Mouse (Mus musculus) liver, embryonic 16.5 days (tissue): ENCODE results near the gene Prss22. TPM values are rescaled to one million over a fixed set of nuclear protein-coding genes. Genes with fewer than 3 reads are reported as not detected.

Experiments
- ATAC-seq: fragments of 200-750 bp; cut with Nextera tagmentation; 2 replicates; pipeline ENCODE4 v1.8.0; 2017; ENCODE audit warnings: low read depth, mild to moderate bottlenecking, moderate number of reproducible peaks, moderate library complexity
- H3K27ac ChIP-seq: fragments of 300-500 bp; sonication (generic); 2 replicates; pipeline ENCODE4 v1.5.1; 2014; ENCODE audit warnings: mild to moderate bottlenecking, low read length
- H3K27me3 ChIP-seq: fragments of 300-500 bp; sonication (generic); 2 replicates; pipeline ENCODE4 v1.6.1; 2014; ENCODE audit warnings: low read depth, low read length, mixed read lengths; ENCODE audit not compliant: control insufficient read depth, insufficient read depth
- H3K36me3 ChIP-seq: fragments of 300-500 bp; sonication (generic); 2 replicates; pipeline ENCODE4 v1.6.1; 2014; ENCODE audit warnings: mild to moderate bottlenecking; ENCODE audit not compliant: control insufficient read depth, insufficient read depth
- H3K4me1 ChIP-seq: fragments of 300-500 bp; sonication (generic); 2 replicates; pipeline ENCODE4 v1.6.1; 2014; ENCODE audit warnings: low read depth, low read length, mixed read lengths; ENCODE audit not compliant: control insufficient read depth
- H3K4me2 ChIP-seq: fragments of 300-500 bp; sonication (generic); 2 replicates; pipeline ENCODE4 v1.6.1; 2014; ENCODE audit warnings: low read depth, low read length, mixed read lengths
- H3K4me3 ChIP-seq: fragments of 300-500 bp; sonication (generic); 2 replicates; pipeline ENCODE4 v1.5.1; 2014; ENCODE audit warnings: low read depth, mild to moderate bottlenecking, low read length
- H3K9ac ChIP-seq: fragments of 300-500 bp; sonication (generic); 2 replicates; pipeline ENCODE4 v1.6.1; 2014; ENCODE audit warnings: low read depth, low read length
- H3K9me3 ChIP-seq: fragments of 300-500 bp; sonication (generic); replicated peaks from 2 replicates; pipeline ENCODE4 v1.6.1; 2016; ENCODE audit warnings: low read length; ENCODE audit not compliant: control insufficient read depth
- WGBS: fragments of 180-500 bp; shearing (Covaris S2); extraction: QIAGEN DNeasy Blood & Tissue Kit; methylation state at CpG from one replicate; pipeline ENCODE4 v1.1.7; 2014; ENCODE audit not compliant: insufficient replicate concordance; 5-methylcytosine and 5-hydroxymethylcytosine counted together
- polyA plus RNA-seq: library from polyadenylated mRNA; unstranded; fragments of >200 nt; fragmentation: Nextera tagmentation; extraction: Ambion mirVana; gene quantifications from 2 replicates; pipeline ENCODE4 v1.2.1, GENCODE M21; 2015

Gene Prss22
- polyA plus RNA-seq, 1 experiment from 2014 or later, result not detected

DNA sequence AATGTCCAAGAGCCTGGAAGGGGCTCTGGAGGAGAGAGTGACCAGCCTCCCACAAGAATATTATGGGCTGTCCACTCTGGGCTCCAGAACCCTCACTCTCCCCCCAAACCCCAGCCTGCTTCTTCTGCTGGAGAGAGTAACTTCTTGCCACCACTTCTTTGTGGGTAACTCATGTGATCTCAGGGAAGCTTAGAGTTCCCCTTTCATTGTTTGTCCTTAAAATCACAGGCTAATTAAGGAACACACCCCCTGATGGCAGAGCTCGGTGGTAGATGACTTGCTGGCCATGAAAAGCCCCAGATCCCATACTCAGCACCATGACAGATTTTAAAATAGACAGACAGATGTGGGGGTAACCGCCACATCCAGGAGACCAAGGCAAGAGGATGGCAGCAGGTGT, 9.0 kb upstream of the Prss22 start:
- Histone ChIP-seq H3K9me3 (no peaks in the 10 kb centered on the region), H3K27ac (no peak overlapping the region), H3K9ac (no peak overlapping the region), H3K4me1 (no peaks in the 10 kb centered on the region), H3K36me3 (no peaks in the 10 kb centered on the region), H3K4me2 (no peak overlapping the region), H3K27me3 (no peaks in the 10 kb centered on the region), H3K4me3 (no peak overlapping the region)
- ATAC-seq, result no peak
- 27% methylated on average over 2 of the region's 2 CpGs for WGBS

DNA sequence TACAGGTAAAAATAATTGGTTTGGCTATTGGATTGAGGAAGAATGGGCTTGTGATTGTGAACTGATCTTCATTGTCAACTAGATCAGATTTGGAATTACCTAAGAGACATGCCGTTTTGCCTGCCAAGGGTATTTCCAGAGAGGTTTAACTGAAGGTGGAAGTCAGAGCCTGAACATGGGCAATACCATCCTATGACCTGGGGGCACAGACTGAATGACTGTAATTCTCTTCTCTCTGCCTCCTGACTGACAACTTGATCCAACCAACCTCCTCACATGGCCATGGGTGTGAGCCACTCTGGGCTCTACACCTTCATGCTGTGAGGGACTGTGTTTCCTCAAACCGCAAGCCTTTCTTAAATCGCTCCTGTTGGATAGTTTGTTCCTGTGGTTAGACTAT, 7.1 kb upstream of the Prss22 start:
- Histone ChIP-seq H3K9me3 (no peaks in the 10 kb centered on the region), H3K27ac (no peak overlapping the region), H3K27me3 (no peaks in the 10 kb centered on the region), H3K36me3 (no peaks in the 10 kb centered on the region), H3K4me3 (no peak overlapping the region), H3K4me1 (no peaks in the 10 kb centered on the region), H3K4me2 (no peak overlapping the region), H3K9ac (no peak overlapping the region)
- ATAC-seq, result no peak
- whole genome bisulfite sequencing, result 72% methylated on average over 3 of the region's 3 CpGs

DNA sequence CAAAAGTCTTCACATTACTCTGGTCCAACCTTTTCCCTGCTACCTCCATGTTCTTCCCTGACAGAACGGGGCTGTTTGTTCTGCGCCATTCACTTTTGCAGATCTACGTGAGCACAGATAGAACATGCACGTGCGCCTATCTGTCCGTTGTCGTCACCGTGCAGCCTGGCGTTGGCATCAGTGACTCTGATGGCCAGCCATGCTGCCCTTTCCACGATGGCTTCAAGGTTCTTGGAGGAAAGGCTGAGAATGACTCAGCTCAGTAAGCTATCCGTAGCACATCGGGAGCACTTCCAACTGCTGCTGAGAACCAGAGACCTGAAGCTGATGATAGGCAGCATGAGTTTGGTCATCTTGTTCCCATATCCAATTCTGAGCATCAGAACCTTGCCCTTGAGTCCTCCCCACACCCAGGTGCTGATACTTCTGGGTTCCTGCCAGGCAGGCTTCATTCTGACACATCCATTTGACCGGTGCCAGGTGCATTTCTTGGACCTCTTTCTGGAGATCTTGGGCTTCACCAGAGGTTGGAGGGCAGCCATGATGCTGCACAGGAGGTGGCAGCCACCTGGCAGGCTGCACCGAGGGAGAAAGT, 6.3 kb upstream of the Prss22 start:
- Histone ChIP-seq H3K9me3 (no peaks in the 10 kb centered on the region), H3K4me1 (no peaks in the 10 kb centered on the region), H3K36me3 (no peaks in the 10 kb centered on the region), H3K27me3 (no peaks in the 10 kb centered on the region), H3K9ac (no peak overlapping the region), H3K27ac (no peak overlapping the region), H3K4me2 (no peak overlapping the region), H3K4me3 (no peak overlapping the region)
- WGBS, result 75% methylated on average over 14 of the region's 14 CpGs
- ATAC-seq, result no peak

DNA sequence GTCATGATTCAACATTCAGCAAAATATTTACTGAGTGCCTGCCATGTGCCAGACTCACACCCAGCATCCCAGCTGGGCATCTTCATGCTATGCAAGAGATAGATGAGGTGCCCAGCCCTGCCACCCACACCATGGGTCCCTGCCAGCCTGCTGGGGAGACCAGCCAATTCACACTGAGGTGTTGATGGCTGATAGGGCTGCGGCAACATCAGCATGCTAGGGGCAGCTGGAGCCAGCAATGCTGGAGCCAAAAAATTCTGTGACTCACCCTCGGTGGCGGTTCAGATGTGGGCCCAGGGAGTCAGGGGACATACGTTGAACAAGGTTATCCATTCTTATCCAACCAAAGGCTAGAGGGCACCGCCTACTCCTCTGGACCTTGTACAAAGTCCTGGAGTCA, 2.5 kb upstream of the Prss22 start:
- Histone ChIP-seq H3K27ac (no peak overlapping the region), H3K4me3 (no peak overlapping the region), H3K9me3 (no peaks in the 10 kb centered on the region), H3K4me1 (no peaks in the 10 kb centered on the region), H3K9ac (no peak overlapping the region), H3K4me2 (no peak overlapping the region), H3K27me3 (no peaks in the 10 kb centered on the region), H3K36me3 (no peaks in the 10 kb centered on the region)
- no peak for ATAC-seq
- 31% methylated on average over 5 of the region's 5 CpGs for WGBS

DNA sequence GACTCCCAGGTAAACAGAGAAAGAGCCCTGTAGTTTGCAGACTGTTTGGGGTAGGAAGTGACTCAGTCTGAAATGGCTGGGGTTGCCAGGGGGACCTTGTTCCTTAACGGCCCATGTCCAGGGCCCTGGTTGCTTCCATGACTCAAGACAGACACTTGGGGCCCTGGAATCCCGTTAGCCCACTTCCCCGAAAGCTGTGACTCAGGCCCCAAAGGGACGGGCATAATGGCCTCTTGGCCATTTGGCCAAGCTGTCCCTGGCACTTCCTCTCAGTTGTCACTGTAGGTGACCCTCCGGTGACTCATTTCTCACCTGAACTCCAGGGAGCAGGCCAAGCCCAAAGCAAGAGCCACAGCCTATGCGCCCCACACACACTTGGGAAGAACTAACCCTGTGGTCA, 483 bp upstream of the Prss22 start:
- no peaks in the 10 kb centered on the region for H3K27me3 ChIP-seq
- 45% methylated on average over 6 of the region's 6 CpGs for WGBS
- H3K4me1 ChIP-seq, result no peaks in the 10 kb centered on the region; the same call in 1 of the 2 replicates
- no peaks in the 10 kb centered on the region for H3K36me3 ChIP-seq
- no peak for ATAC-seq
- no peak overlapping the region for H3K4me3 ChIP-seq
- H3K9me3 ChIP-seq, result no peaks in the 10 kb centered on the region
- no peak overlapping the region for H3K9ac ChIP-seq
- no peak overlapping the region for H3K4me2 ChIP-seq
- H3K27ac ChIP-seq, result no peak overlapping the region

DNA sequence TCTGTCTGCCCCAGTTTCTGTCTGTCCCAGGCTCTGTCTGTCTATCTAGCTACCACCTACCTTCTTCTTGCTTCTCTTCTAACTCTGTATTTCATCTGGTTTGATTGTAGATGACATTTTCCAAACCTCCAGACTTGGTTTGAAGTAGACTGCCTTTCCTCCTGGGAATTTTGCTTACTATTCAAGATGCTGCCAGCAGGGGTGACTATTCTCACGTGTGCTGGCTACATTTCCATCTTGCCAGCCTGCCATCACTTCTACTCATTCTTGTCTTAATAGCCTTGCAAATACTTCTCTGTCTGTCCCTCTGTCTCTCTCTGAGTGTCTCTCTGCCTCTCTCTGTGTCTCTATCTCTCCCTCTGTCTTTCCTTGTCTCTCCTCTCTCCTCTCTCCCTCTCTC, 2.5 kb downstream of the Prss22 start:
- Histone ChIP-seq H3K4me1 (no peaks in the 10 kb centered on the region; the same call in 1 of the 2 replicates), H3K4me2 (no peak overlapping the region), H3K27ac (no peak overlapping the region), H3K36me3 (no peaks in the 10 kb centered on the region), H3K4me3 (no peak overlapping the region), H3K9me3 (no peaks in the 10 kb centered on the region), H3K27me3 (no peaks in the 10 kb centered on the region), H3K9ac (no peak overlapping the region)
- WGBS, result 14% methylated on average over 1 of the region's 1 CpGs
- no peak for ATAC-seq

DNA sequence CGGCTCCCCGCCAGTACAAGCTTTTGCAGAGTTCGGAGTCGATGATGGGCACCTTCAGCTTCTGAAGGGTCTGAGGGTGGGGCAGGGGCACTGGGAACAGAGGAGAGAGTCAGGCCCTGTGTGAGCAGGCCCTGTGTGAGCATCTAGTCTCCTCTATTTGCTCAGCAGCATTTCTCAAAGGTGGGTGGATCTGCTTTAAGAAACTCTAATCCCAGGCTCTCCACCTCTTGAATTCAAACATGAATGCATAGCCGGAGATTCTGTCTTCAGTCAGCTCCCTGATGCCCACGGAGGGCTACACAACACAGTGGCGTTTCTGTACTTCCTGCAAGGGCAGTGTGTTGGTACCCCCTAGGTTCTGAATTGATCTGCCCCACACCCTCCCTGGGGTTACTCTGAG, 3.2 kb downstream of the Prss22 start:
- Histone ChIP-seq H3K4me1 (no peaks in the 10 kb centered on the region; the same call in 1 of the 2 replicates), H3K9ac (no peak overlapping the region), H3K36me3 (no peaks in the 10 kb centered on the region), H3K9me3 (no peaks in the 10 kb centered on the region), H3K4me2 (no peak overlapping the region), H3K27me3 (no peaks in the 10 kb centered on the region), H3K27ac (no peak overlapping the region), H3K4me3 (no peak overlapping the region)
- ATAC-seq, result no peak
- WGBS, result 59% methylated on average over 7 of the region's 7 CpGs

DNA sequence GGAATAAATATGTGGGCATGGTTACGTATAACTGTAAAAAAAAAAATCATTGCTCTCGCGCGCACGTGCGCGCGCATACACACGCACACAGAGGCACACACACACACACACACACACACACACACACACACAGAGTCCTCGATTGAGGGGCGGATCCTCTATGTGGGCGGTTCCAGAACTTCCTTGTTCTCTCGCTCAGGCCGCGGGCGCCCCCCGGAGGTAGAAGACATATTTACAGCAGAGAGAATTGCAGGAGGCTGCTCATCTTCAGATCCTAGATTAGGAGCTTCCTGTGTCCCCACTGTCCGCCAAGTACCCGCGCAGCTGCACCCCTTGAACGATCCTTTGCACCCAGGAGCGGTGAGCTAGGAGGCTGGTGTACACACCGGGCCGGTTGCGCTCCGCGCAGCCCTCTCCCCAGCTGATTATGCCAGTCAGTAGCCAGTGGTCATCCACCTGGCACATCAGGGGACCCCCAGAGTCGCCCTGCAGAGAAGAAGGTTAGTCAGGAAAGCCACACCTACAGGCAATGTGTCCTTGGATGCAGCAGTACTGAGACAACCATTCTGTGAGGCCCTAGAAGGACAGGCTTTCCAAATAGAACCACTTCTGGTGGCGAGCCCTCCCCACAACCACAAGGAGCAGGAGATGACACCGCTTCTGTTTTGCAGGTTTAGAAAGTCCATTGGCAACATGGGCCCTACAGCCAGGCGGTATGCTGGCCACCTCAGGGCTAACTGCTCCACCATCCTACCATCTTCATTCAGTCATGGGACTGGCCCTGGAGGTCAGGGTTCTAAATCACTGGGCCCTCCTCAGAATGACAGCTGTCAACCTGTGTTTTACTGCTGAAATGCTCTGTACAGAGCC, 4.1 kb downstream of the Prss22 start:
- H3K27ac ChIP-seq, result no peak overlapping the region
- H3K36me3 ChIP-seq, result no peaks in the 10 kb centered on the region
- no peak overlapping the region for H3K9ac ChIP-seq
- H3K4me2 ChIP-seq, result 0 out of 2 replicates have a peak overlapping the region, but pooled peaks have one; percentile 14
- peak; percentile 69 for ATAC-seq
- no peak overlapping the region for H3K4me3 ChIP-seq
- no peaks in the 10 kb centered on the region for H3K9me3 ChIP-seq
- 7% methylated on average over 31 of the region's 31 CpGs for WGBS
- H3K4me1 ChIP-seq, result no peaks in the 10 kb centered on the region; the same call in 1 of the 2 replicates
- H3K27me3 ChIP-seq, result no peaks in the 10 kb centered on the region
